Mouse (Mus musculus) embryo, embryonic 9.5 days (tissue): Measurements from ENCODE around the gene Kbtbd4.
"Not testable (repeated sequence)": the region's sequence is repeated elsewhere in the genome, so short reads cannot be mapped to it uniquely, and the experiment has no call there.

Experiments used
- DNase-seq: peaks from one replicate; pipeline ENCODE4 v3.0.0-alpha.2; 2017; ENCODE audit errors: extremely low spot score

Kbtbd4 gene

GRCm38 (mm10) chr2:90904076-90904855 lies at the start of gene Kbtbd4, which contains the start of gene Ndufs3:
Kbtbd4 (plus strand) TSS chr2:90904740.
Ndufs3 (minus strand) TSS chr2:90904827.
- peak; percentile 94 for DNase-seq

- no peak for DNase-seq
Measured at GRCm38 (mm10) chr2:90861486-90861885, 43.1 kb upstream of the Kbtbd4 start.

- DNase-seq, result no peak
Measured at GRCm38 (mm10) chr2:90864184-90864583, 40.4 kb upstream of the Kbtbd4 start.

GRCm38 (mm10) chr2:90866524-90866923 lies 38.0 kb upstream of the Kbtbd4 start:
- DNase-seq, result peak; percentile 76

- no peak for DNase-seq
Measured at GRCm38 (mm10) chr2:90870136-90870601, 34.4 kb upstream of the Kbtbd4 start.

GRCm38 (mm10) chr2:90871180-90871961 lies 33.2 kb upstream of the Kbtbd4 start:
- no peak for DNase-seq

DNA sequence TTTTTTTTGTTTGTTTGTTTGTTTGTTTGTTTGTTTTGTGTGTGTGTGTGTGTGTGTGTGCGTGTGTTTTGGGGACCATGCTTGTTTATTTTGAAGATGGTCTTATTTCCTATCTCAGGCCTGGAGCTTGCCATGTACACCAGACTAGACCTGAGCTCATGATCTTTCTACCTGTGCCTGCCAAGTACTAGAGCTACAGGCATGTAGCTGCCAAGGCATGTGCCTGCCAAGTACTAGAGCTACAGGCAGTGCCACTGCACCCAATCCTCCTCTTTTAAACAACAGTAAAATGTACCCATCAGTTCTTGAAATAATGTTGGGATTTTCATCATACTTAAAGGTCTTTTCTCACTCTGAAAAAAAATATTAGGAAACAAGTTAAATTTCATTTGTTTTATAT lies 30.5 kb upstream of the Kbtbd4 start:
- no peak for DNase-seq

- no peak for DNase-seq
Measured at GRCm38 (mm10) chr2:90875239-90875638, 29.3 kb upstream of the Kbtbd4 start.

- DNase-seq, result no peak
Measured at GRCm38 (mm10) chr2:90877584-90878259, 26.8 kb upstream of the Kbtbd4 start.

DNA sequence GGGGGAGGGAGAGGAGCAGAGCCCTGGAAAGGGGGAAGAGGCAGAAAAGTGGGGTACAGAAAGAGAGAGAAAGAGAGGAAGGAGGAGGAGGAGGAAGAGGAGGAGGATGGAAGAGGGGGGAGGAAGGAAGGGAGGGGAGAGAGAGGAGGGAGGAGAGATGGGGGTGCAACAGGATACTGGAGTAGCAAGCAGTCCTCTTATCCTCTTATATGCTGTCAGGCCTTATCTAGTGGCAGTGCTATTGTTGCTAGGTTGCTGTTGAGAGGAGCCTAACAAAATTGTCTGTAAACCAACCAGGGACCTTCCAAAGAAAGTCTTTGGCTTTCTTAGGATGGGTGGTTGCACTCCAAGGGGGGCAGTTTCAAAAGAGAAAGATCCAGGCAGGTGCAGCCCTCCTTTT lies 25.1 kb upstream of the Kbtbd4 start:
- no peak for DNase-seq

DNA sequence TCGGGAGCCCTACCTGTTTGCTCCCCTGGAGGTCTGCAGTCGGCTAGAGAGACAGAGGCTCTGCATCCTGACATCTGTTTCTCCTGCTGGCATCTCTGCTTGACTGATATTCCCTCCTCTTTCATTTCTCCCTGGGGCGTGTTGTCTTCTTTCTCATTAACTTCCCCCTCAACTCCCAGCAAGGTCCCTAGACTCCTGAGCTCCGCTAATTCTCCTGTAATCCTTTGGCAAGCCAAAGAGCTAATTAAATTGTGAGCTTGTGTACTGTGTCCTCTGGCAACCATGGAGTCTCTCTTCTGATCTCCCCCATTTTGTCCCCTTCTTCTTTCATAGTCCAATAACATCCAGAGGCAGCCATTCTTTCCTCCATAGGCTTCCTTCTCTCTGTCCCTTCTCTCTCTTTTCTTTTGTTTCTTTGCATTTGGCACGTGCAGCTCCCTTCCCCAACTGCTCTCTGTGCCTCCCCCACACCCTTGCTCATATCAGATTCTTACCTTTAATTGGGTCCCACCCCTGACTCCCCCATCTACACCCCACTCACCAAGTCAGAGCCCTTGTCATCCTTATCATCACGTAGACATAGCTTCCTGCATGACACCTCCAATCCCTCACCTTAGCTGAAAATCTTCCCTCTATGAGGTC lies 24.3 kb upstream of the Kbtbd4 start:
- DNase-seq, result no peak

DNA sequence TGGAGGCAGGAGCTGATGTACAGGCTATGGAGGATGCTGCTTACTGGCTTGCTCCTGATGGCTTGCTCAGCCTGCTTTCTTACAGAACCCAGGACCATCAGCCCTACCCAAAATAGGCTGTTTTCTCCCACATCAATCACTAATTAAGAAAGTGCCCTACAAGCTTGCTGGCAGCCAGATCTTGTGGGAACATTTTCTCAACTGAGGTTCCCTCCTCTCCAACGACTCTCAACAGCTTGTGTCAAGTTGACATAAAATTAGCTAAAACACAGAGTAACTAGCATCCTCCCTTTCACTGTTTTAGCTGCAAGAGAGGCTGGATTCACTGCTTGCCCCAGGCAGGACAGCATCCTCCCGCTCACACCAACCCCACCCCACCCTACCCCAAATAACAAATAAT lies 22.7 kb upstream of the Kbtbd4 start:
- no peak for DNase-seq

DNA sequence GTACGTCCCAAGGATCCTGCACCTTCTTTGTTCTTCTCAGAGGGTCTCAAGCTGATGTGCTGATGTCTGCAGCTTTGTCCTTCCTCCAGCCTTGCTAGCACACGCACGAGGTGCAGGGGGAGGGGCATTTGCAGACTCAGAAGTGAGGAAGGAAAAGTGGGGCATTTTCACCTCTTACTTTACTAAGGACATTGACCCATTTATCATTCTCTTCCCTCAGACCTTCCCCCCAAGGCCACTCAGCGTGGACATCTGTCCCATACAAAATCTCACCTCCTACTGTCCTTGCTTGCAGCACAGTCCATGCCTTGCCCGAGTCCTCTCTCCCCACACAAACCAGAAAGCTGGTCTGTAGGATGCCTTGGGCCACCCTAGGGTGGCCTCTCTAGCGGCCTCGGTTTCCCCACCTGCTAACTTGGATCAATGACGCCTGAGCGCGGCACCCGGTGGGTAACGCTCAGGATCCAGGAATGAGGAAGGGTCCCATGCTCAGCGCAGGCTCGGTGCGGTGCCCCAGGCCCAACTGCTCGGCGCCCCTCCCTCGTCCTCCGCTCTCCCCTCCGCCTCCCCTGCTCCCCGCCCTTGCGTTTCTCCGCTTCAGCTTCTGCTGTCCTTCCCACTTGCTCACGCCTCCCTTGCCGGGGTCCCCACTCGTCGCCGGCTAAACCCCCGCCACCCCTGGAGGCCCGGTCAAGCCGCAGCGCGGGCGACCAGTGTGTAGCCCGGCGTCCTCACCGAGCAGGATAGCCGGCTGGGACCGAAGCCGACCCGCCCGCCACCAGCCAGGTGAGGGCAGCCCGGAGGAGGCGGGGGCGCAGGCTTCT lies 19.1 kb upstream of the Kbtbd4 start, which contains the start of gene C1qtnf4:
Gene C1qtnf4 (plus strand): TSS at position 643 of the 824 bp plus-strand sequence.
- peak; percentile 59 for DNase-seq

- DNase-seq, result no peak
Measured at GRCm38 (mm10) chr2:90886436-90886835, 18.1 kb upstream of the Kbtbd4 start.

GRCm38 (mm10) chr2:90887627-90888026 lies 16.9 kb upstream of the Kbtbd4 start:
- DNase-seq, result no peak

DNA sequence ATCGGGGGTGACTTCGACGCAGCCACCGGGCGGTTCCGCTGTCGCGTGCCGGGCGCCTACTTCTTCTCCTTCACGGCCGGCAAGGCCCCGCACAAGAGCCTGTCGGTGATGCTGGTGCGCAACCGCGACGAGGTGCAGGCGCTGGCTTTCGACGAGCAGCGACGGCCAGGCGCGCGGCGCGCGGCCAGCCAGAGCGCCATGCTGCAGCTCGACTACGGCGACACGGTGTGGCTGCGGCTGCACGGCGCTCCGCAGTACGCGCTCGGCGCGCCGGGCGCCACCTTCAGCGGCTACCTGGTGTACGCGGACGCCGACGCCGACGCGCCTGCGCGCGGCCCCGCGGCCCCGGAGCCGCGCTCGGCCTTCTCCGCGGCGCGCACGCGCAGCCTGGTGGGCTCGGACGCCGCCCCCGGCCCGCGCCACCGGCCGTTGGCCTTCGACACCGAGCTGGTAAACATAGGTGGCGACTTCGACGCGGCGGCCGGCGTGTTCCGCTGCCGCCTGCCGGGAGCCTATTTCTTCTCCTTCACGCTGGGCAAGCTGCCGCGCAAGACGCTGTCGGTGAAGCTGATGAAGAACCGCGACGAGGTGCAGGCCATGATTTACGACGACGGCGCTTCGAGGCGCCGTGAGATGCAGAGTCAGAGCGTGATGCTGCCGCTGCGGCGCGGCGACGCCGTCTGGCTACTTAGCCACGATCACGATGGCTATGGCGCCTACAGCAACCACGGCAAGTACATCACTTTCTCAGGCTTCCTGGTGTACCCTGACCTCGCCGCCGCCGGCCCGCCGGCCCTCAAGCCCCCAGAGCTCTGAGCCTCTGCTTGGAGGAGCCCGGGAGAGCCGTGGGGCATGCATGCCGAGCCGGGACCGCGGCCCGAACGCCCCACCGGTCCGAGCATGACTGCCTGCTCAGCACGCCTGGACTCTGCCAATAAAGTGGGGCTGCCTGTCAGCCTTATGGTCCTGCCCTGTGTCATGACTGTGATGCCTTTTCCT lies 14.7 kb upstream of the Kbtbd4 start:
- peak; percentile 58 for DNase-seq

- DNase-seq, result no peak
Measured at GRCm38 (mm10) chr2:90893673-90894298, 10.8 kb upstream of the Kbtbd4 start.

DNA sequence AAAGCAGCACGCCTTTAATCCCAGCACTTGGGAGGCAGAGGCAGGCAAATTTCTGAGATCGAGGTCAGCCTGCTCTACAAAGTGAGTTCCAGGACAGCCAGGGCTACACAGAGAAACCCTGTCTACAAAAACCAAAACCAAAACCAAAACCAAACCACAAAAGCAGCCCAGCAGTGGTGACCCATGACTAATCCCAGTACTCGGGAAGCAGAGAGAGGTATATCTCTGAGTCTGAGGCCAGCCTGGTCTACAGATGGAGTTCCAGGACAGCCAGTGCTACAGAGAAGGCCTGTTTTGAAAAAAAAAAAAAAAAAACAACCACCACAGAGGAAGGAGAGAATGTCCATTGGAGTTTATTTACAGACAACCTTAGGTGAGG lies 10.3 kb upstream of the Kbtbd4 start:
- DNase-seq, result not testable (repeated sequence)

GRCm38 (mm10) chr2:90903398-90903797 lies 1.1 kb upstream of the Kbtbd4 start:
- DNase-seq, result no peak
